Mouse (Mus musculus) testis, adult 10 weeks (tissue): Measurements from ENCODE around the gene Leprot. TPM values are rescaled to one million over a fixed set of nuclear protein-coding genes. Genes with fewer than 3 reads are reported as not detected.

Experiments used
- polyA plus RNA-seq: library from polyadenylated mRNA; stranded (reverse); fragments of 350-450 nt; fragmentation: Illumina TruSeq; extraction: RNeasy Lipid Tissue Mini Kit (QIAGEN cat#74804); gene quantifications from one replicate; pipeline ENCODE4 v1.2.3, GENCODE M21; 2014; ENCODE audit warnings: low read depth, low replicate concordance

Gene Leprot
- 20.3 TPM for polyA plus RNA-seq

GRCm38 (mm10) chr4:101647196-101647905, at the start of gene Leprot:
Gene Leprot (plus strand): TSS chr4:101647718.

Other genes with a start within 250 kb of the Leprot start
- gene Ak4, start 228.4 kb upstream of the Leprot start, polyA plus RNA-seq = 3.7 TPM
- gene Dnajc6, start 151.1 kb upstream of the Leprot start, polyA plus RNA-seq = 1.3 TPM
- gene Lepr, start 69.7 kb downstream of the Leprot start, polyA plus RNA-seq = 1.6 TPM
- gene B020004J07Rik, start 196.3 kb downstream of the Leprot start, polyA plus RNA-seq = not detected
- not detected for gene C130073F10Rik, start 246.1 kb downstream of the Leprot start, polyA plus RNA-seq